Mouse (Mus musculus) ES-Bruce4 (cell line): ENCODE data around the gene Fsd2.

Experiments used
- CTCF ChIP-seq: IDR thresholded peaks from one replicate; pipeline ENCODE4 v1.8.1; 2011; ENCODE audit warnings: low read depth, low read length
- EP300 ChIP-seq: IDR thresholded peaks from 2 replicates; pipeline ENCODE4 v1.6.1; 2011; ENCODE audit warnings: low read depth, low read length; ENCODE audit not compliant: insufficient read depth
- POLR2A ChIP-seq: IDR thresholded peaks from one replicate; pipeline ENCODE4 v1.8.1; 2011; ENCODE audit warnings: low read length; ENCODE audit not compliant: insufficient read depth

- TF ChIP-seq CTCF (no peak), POLR2A (no peak), EP300 (no peak)
Measured at GRCm38 (mm10) chr7:81531462-81531861, 35.3 kb downstream of the Fsd2 start.
